Mouse (Mus musculus): ENCODE data around the gene Cdipt.

DNA sequence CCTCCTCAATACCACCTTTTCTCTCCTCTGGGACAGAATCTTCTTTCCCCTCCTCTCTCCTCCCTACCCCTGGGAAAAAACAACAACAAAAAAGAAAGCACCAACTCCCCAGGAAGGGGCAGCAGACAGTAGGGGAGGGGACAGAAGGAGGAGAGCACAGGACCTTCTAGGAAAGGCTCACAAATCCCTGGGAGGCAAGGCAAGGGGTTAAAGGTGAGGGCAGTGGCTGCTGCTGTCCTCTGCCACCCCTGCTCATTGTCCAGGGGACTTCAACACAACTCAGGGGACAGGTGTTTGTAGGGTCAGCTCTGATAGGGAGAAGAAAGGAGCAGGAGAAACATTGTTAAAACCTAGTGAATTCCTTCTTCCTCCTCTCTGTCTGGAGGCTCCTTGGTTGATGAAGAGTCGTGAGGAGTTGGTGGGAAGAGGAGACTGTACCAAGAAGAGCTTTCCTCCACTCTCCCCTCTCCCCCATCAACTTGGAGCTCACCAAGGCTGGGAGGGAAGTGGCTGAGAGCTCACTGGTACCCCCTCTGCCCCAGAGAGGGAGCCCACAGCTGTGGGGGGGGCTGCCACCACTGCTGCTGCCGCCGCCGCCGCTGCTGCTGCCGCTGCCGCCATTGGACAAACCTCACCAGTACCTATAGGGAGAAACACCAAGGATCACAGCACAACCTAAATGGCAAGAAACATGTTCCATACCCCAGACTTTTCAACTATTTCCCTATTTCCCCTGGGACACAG, 47.0 kb downstream of the Cdipt start:
- TF ChIP-seq CTCF (IDR thresholded peaks at IDR 0.05; ENCODE audit: extremely low read depth, insufficient read depth, insufficient read length, insufficient replicate concordance) (no peak), POLR2A (IDR thresholded peaks at IDR 0.05; ENCODE audit: low read depth, low read length) (no peak)
